Mouse (Mus musculus) midbrain, embryonic 16.5 days (tissue): ENCODE measurements at regions not wholly inside any gene's neighbourhood (a gene's known extent, or its start where the extent isn't known, plus 50 kb on each side); places are given as distances from the start of the nearest gene placed in this dataset.

Source experiments
- ATAC-seq: fragments of 200-750 bp; cut with Nextera tagmentation; 2 replicates; pipeline ENCODE4 v1.8.0; 2017; ENCODE audit warnings: moderate TSS enrichment
- H3K27ac ChIP-seq: fragments of 300-500 bp; sonication (generic); 2 replicates; pipeline ENCODE4 v1.5.1; 2014; ENCODE audit warnings: mild to moderate bottlenecking, low read length, mixed read lengths
- H3K27me3 ChIP-seq: fragments of 300-500 bp; sonication (generic); 2 replicates; pipeline ENCODE4 v1.6.1; 2014; ENCODE audit warnings: low read depth, low read length, mixed read lengths; ENCODE audit not compliant: control insufficient read depth, insufficient read depth
- H3K36me3 ChIP-seq: fragments of 300-500 bp; sonication (generic); 2 replicates; pipeline ENCODE4 v1.6.1; 2014; ENCODE audit warnings: mild to moderate bottlenecking, low read length, moderate library complexity, mixed read lengths; ENCODE audit not compliant: control insufficient read depth, insufficient read depth
- H3K4me1 ChIP-seq: fragments of 300-500 bp; sonication (generic); 2 replicates; pipeline ENCODE4 v1.6.1; 2014; ENCODE audit warnings: mild to moderate bottlenecking, low read length, mixed read lengths; ENCODE audit not compliant: control insufficient read depth, insufficient read depth
- H3K4me2 ChIP-seq: fragments of 300-500 bp; sonication (generic); 2 replicates; pipeline ENCODE4 v1.6.1; 2014; ENCODE audit warnings: mild to moderate bottlenecking, low read length, mixed read lengths
- H3K4me3 ChIP-seq: fragments of 300-500 bp; sonication (generic); 2 replicates; pipeline ENCODE4 v1.5.1; 2014; ENCODE audit warnings: low read depth, mild to moderate bottlenecking, low read length, moderate library complexity, mixed read lengths
- H3K9ac ChIP-seq: fragments of 300-500 bp; sonication (generic); 2 replicates; pipeline ENCODE4 v1.6.1; 2014; ENCODE audit warnings: low read depth, low read length, mixed read lengths
- H3K9me3 ChIP-seq: fragments of 300-500 bp; sonication (generic); replicated peaks from 2 replicates; pipeline ENCODE4 v1.6.1; 2014; ENCODE audit warnings: mild to moderate bottlenecking, low read length, mixed read lengths; ENCODE audit not compliant: control insufficient read depth, poor library complexity, severe bottlenecking
- WGBS: fragments of 180-500 bp; shearing (Covaris S2); extraction: QIAGEN DNeasy Blood & Tissue Kit; methylation state at CpG from one replicate; pipeline ENCODE4 v1.1.7; 2014; 5-methylcytosine and 5-hydroxymethylcytosine counted together

DNA sequence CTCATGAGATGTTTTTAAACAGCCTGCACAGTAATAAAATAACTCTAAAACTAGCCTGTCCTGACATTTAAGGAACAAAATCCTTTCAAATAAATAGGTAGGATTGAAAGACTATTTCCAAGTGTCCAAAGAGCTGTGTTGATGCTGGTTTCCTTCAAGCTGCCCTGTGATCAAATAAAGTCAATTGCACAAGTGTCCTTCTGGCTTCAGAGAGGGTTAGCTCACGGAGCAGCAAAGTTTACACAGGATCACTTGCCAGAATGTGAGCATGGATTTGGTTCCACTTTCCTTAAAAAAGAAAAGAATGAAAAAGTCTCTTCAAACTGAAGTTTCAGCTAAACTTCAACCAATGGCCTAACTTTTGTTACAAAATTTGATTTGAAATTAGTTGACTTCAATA lies 375.5 kb upstream of the Atp2b1 start:
- no peak for ATAC-seq

DNA sequence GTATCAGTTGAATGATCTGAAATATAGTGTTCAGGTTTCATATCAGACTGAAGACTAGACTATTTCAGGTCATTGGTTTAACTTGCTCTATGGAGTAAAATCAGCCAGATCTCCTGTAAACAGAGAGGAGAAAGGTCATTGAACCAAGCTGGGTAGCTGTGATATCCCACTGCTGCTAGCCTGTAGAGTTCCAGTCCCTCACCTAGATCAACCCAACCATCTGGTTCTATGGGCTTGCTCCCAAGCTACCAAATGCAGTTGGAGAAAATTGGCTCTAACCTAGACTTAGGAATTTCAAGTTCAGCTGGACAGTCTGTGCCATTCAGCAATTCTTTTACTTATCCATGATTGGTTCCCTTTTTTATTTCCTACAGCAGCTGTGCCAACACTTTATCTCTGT lies 373.1 kb upstream of the Atp2b1 start:
- Histone ChIP-seq H3K9me3 (no peaks in the 10 kb centered on the region), H3K36me3 (no peaks in the 10 kb centered on the region), H3K27me3 (no peaks in the 10 kb centered on the region), H3K9ac (no peak overlapping the region), H3K4me1 (peaks cover 9% of the 10 kb centered on the region), H3K4me3 (no peak overlapping the region), H3K4me2 (no peak overlapping the region), H3K27ac (no peak overlapping the region)
- no peak for ATAC-seq

More for the DNA sequence above, 375.5 kb upstream of the Atp2b1 start:
- Histone ChIP-seq H3K27me3 (no peaks in the 10 kb centered on the region), H3K9ac (no peak overlapping the region), H3K4me3 (no peak overlapping the region), H3K9me3 (no peaks in the 10 kb centered on the region), H3K4me1 (peaks cover 7% of the 10 kb centered on the region), H3K27ac (no peak overlapping the region), H3K36me3 (no peaks in the 10 kb centered on the region), H3K4me2 (no peak overlapping the region)
- 72% methylated on average over 1 of the region's 1 CpGs for WGBS

DNA sequence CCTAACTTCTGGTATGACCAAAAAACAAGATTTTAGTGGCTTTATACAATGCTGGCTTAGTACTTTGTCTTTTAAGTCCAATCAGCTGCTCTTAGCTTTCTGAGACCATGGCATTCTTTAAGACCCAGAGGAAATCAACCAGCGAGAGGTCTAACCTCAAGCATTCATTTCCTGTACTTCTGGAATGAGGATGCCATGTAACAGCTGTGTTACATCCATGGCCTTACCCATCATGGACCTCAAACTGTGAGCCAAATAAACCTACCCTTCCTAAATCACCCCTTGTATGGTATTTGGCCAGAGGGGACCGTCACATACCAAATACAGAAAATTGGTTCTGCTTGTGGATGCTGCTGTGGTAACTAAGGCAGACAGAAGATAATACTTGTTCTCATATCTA lies 372.1 kb upstream of the Atp2b1 start:
- H3K9ac ChIP-seq: no peak overlapping the region
- H3K27me3 ChIP-seq: no peaks in the 10 kb centered on the region
- no peak overlapping the region for H3K4me2 ChIP-seq
- no peaks in the 10 kb centered on the region for H3K9me3 ChIP-seq
- no peaks in the 10 kb centered on the region for H3K36me3 ChIP-seq
- WGBS: 90% methylated on average over 2 of the region's 2 CpGs
- no peak for ATAC-seq
- peaks cover 9% of the 10 kb centered on the region for H3K4me1 ChIP-seq
- no peak overlapping the region for H3K4me3 ChIP-seq
- no peak overlapping the region for H3K27ac ChIP-seq

GRCm38 (mm10) chr10:98543253-98543997 lies 370.8 kb upstream of the Atp2b1 start:
- H3K4me3 ChIP-seq: no peak overlapping the region
- no peaks in the 10 kb centered on the region for H3K9me3 ChIP-seq
- H3K9ac ChIP-seq: no peak overlapping the region
- H3K27ac ChIP-seq: peak overlapping the region; percentile 44; the same call in 1 of the 2 replicates
- no peaks in the 10 kb centered on the region for H3K27me3 ChIP-seq
- H3K4me1 ChIP-seq: peaks cover 9% of the 10 kb centered on the region
- 16% methylated on average over 8 of the region's 8 CpGs for WGBS
- peak; percentile 89 for ATAC-seq
- H3K36me3 ChIP-seq: no peaks in the 10 kb centered on the region
- no peak overlapping the region for H3K4me2 ChIP-seq

- H3K4me3 ChIP-seq: no peak overlapping the region
- H3K9me3 ChIP-seq: no peaks in the 10 kb centered on the region
- no peak for ATAC-seq
- H3K9ac ChIP-seq: no peak overlapping the region
- no peak overlapping the region for H3K4me2 ChIP-seq
- H3K27me3 ChIP-seq: no peaks in the 10 kb centered on the region
- 0 out of 2 replicates have a peak overlapping the region, but pooled peaks have one; percentile 44 for H3K27ac ChIP-seq
- 58% methylated on average over 5 of the region's 5 CpGs for WGBS
- peaks cover 9% of the 10 kb centered on the region for H3K4me1 ChIP-seq
- H3K36me3 ChIP-seq: no peaks in the 10 kb centered on the region
Measured at GRCm38 (mm10) chr10:98543998-98544349, 370.2 kb upstream of the Atp2b1 start.

- Histone ChIP-seq H3K36me3 (no peaks in the 10 kb centered on the region), H3K27ac (no peak overlapping the region), H3K4me2 (no peak overlapping the region), H3K27me3 (no peaks in the 10 kb centered on the region), H3K4me3 (no peak overlapping the region), H3K9me3 (no peaks in the 10 kb centered on the region), H3K4me1 (no peaks in the 10 kb centered on the region), H3K9ac (no peak overlapping the region)
- ATAC-seq: no peak
- 91% methylated on average over 3 of the region's 3 CpGs for WGBS
Measured at GRCm38 (mm10) chr10:98554575-98554974, 359.6 kb upstream of the Atp2b1 start.

GRCm38 (mm10) chr10:98557470-98558060 lies 356.6 kb upstream of the Atp2b1 start:
- Histone ChIP-seq H3K4me1 (no peaks in the 10 kb centered on the region), H3K9ac (no peak overlapping the region), H3K27ac (no peak overlapping the region), H3K27me3 (no peaks in the 10 kb centered on the region), H3K9me3 (no peaks in the 10 kb centered on the region), H3K4me2 (no peak overlapping the region), H3K36me3 (no peaks in the 10 kb centered on the region), H3K4me3 (no peak overlapping the region)
- WGBS: 90% methylated on average over 9 of the region's 9 CpGs
- no peak for ATAC-seq

- no peak for ATAC-seq
- 82% methylated on average over 2 of the region's 2 CpGs for WGBS
- Histone ChIP-seq H3K4me2 (no peak overlapping the region), H3K36me3 (no peaks in the 10 kb centered on the region), H3K9ac (no peak overlapping the region), H3K4me1 (no peaks in the 10 kb centered on the region), H3K27me3 (no peaks in the 10 kb centered on the region), H3K4me3 (no peak overlapping the region), H3K27ac (no peak overlapping the region), H3K9me3 (no peaks in the 10 kb centered on the region)
Measured at GRCm38 (mm10) chr10:98558560-98558959, 355.6 kb upstream of the Atp2b1 start.

DNA sequence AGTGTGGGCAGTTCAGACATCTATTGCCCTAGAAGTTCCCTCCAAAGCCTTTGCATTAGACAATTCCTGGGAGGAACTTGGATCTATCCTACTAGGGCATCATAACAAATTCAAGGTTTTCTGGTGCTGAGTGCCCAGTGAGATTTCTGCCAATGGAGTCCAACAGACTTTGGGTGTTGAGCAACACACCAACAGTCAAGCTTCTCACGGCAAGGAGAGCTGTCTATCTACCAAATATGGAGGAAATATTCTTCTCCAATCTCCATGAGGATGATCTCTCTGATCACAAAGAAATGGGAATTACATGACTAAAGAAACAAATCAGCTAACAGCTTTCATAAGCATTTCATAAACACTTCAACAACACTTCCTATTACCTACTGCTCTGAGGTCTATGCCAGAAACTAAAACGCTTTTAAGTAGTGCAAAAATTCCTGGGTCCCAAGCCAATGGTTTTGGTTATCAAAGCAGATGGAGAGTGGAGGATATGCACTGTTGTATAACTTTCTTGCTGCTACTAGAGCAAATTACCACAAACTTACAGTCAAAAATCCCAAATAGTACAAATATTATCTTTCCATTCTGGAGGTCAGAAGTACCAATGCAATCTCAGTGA lies 351.8 kb upstream of the Atp2b1 start:
- H3K27ac ChIP-seq: no peak overlapping the region
- WGBS: 93% methylated on average over 2 of the region's 2 CpGs
- no peak overlapping the region for H3K9ac ChIP-seq
- H3K27me3 ChIP-seq: no peaks in the 10 kb centered on the region
- no peak for ATAC-seq
- H3K36me3 ChIP-seq: no peaks in the 10 kb centered on the region
- H3K4me1 ChIP-seq: no peaks in the 10 kb centered on the region
- no peak overlapping the region for H3K4me3 ChIP-seq
- H3K4me2 ChIP-seq: no peak overlapping the region
- no peaks in the 10 kb centered on the region for H3K9me3 ChIP-seq
